Mouse (Mus musculus) thymus, adult 2 months (tissue): ENCODE measurements around the gene Cdkl2.

ENCODE experiments used
- CTCF ChIP-seq: fragments of 200-500 bp; IDR thresholded peaks from 2 replicates; pipeline ENCODE4 v1.5.1; 2012; ENCODE audit warnings: mild to moderate bottlenecking, control low read depth, low read length, moderate library complexity, borderline replicate concordance; ENCODE audit not compliant: control insufficient read depth, poor library complexity, insufficient read depth; ENCODE audit errors: extremely low read depth
- POLR2A ChIP-seq: fragments of 200-500 bp; IDR thresholded peaks from 2 replicates; pipeline ENCODE4 v1.6.1; 2012; ENCODE audit warnings: mild to moderate bottlenecking, low read length, control low read depth, moderate library complexity; ENCODE audit not compliant: control insufficient read depth, poor library complexity, insufficient read depth; ENCODE audit errors: extremely low read depth

DNA sequence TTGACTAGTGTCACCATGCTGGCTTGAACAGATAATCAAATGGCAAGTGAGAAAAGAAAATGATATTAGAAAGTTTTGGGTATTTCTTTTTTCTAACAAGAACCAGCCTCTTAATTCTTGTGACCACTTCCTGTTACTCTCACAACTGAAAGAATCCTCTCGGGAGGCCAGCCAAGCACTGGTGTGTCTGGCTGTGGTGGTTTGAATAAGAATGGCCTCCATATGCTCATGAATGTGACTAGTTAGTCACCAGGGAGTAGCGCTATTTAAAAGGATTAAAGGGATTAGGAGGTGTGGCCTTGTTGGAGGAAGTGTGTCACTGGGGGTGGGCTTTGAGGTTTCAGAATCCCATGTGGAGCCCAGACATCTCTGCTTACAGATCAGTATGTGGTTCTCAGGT lies 58.0 kb downstream of the Cdkl2 start:
- TF ChIP-seq POLR2A: no peak
- no peak for TF ChIP-seq CTCF
